In genomic region chr3:55214413-55214812, GRCm38 (mm10) we compare ENCODE assay signal across 18 mouse cellular contexts. TPM values are rescaled to one million over a fixed set of nuclear protein-coding genes. Genes with fewer than 3 reads are reported as not detected.
DNase-seq lines count a peak whose midpoint lies in the region; ATAC-seq and TF ChIP-seq lines count a peak whose summit lies in the region.
"Had no signal": no experiment of that assay in that cellular context is flagged by ENCODE, and none has a peak within 500 bp of the region (broad histone marks: within the 10 kb centered on the region; RNA-seq: fewer than 3 reads in every experiment).

No protein-coding gene starts in this region.

- no peaks in the 10 kb centered on the region for H3K79me2 ChIP-seq in myocyte (ENCODE audit: control insufficient read depth, insufficient read depth)

- H3ac ChIP-seq in myocyte (ENCODE audit: control insufficient read depth, insufficient read length), result no peak overlapping the region

- peak overlapping the region; percentile 33; the same call in 1 of the 2 replicates for H3K27ac ChIP-seq in forebrain, embryonic 13.5 days
- no peak overlapping the region for H3K27ac ChIP-seq in forebrain, embryonic 11.5 days (ENCODE audit: low read depth, low read length)
- no peak overlapping the region for H3K27ac ChIP-seq in lung, embryonic 14.5 days (ENCODE audit: low read depth)
- H3K27ac ChIP-seq in forebrain, embryonic 15.5 days (replicated peaks), result peak overlapping the region; percentile 48
- H3K27ac ChIP-seq: left cerebral cortex, adult 2 months; liver, embryonic 14.5 days; neural tube, embryonic 12.5 days had no signal

- WGBS in forebrain, embryonic 13.5 days, result 50% methylated on average over 6 of the region's 6 CpGs
- WGBS in forebrain, embryonic 11.5 days, result 79% methylated on average over 6 of the region's 6 CpGs
- WGBS in lung, embryonic 14.5 days, result 83% methylated on average over 6 of the region's 6 CpGs
- WGBS in forebrain, embryonic 15.5 days, result 29% methylated on average over 6 of the region's 6 CpGs

- peaks cover 18% of the 10 kb centered on the region for H3K4me1 ChIP-seq in forebrain, embryonic 13.5 days
- H3K4me1 ChIP-seq in forebrain, embryonic 11.5 days (replicated peaks; ENCODE audit: control insufficient read depth, insufficient read depth, low read length), result no peaks in the 10 kb centered on the region
- no peaks in the 10 kb centered on the region for H3K4me1 ChIP-seq in lung, embryonic 14.5 days (ENCODE audit: insufficient read depth)
- H3K4me1 ChIP-seq in forebrain, embryonic 15.5 days, result peaks cover 15% of the 10 kb centered on the region
- H3K4me1 ChIP-seq: neural tube, embryonic 12.5 days had no signal

- no peaks in the 10 kb centered on the region for H3K27me3 ChIP-seq in forebrain, embryonic 13.5 days
- no peaks in the 10 kb centered on the region for H3K27me3 ChIP-seq in forebrain, embryonic 11.5 days (ENCODE audit: control insufficient read depth, insufficient read depth, low read length)
- no peaks in the 10 kb centered on the region for H3K27me3 ChIP-seq in lung, embryonic 14.5 days (ENCODE audit: insufficient read depth, low read length)
- H3K27me3 ChIP-seq in forebrain, embryonic 15.5 days, result no peaks in the 10 kb centered on the region
- no peaks in the 10 kb centered on the region for H3K27me3 ChIP-seq in myocyte (ENCODE audit: control insufficient read depth, insufficient read depth, insufficient read length)
- H3K27me3 ChIP-seq: neural tube, embryonic 12.5 days had no signal

- H3K4me2 ChIP-seq in forebrain, embryonic 13.5 days, result no peak overlapping the region
- H3K4me2 ChIP-seq in forebrain, embryonic 11.5 days (ENCODE audit: low read depth, low read length, severe bottlenecking), result no peak overlapping the region
- no peak overlapping the region for H3K4me2 ChIP-seq in lung, embryonic 14.5 days
- H3K4me2 ChIP-seq in forebrain, embryonic 15.5 days (replicated peaks), result no peak overlapping the region
- H3K4me2 ChIP-seq in myocyte (ENCODE audit: low read depth), result peak overlapping the region; percentile 73
- H3K4me2 ChIP-seq: neural tube, embryonic 12.5 days had no signal

- ATAC-seq in forebrain, embryonic 13.5 days, result peak; percentile 88
- no peak for ATAC-seq in forebrain, embryonic 11.5 days (replicated peaks; ENCODE audit: low FRiP score)
- no peak for ATAC-seq in lung, embryonic 14.5 days (ENCODE audit: insufficient read depth)
- ATAC-seq in forebrain, embryonic 15.5 days (replicated peaks), result peak; percentile 84
- no peak for ATAC-seq in erythroblast, adult 5-6 weeks (replicated peaks; ENCODE audit: low FRiP score, poor library complexity, severe bottlenecking)

- no peaks in the 10 kb centered on the region for H3K36me3 ChIP-seq in forebrain, embryonic 13.5 days (ENCODE audit: poor library complexity, severe bottlenecking)
- no peaks in the 10 kb centered on the region for H3K36me3 ChIP-seq in forebrain, embryonic 11.5 days (ENCODE audit: control insufficient read depth, insufficient read depth, low read length)
- H3K36me3 ChIP-seq in lung, embryonic 14.5 days (ENCODE audit: insufficient read depth), result no peaks in the 10 kb centered on the region
- H3K36me3 ChIP-seq in forebrain, embryonic 15.5 days, result no peaks in the 10 kb centered on the region
- no peaks in the 10 kb centered on the region for H3K36me3 ChIP-seq in myocyte (ENCODE audit: control insufficient read depth, insufficient read depth)
- H3K36me3 ChIP-seq: G1E; neural tube, embryonic 12.5 days had no signal

- 0 out of 2 replicates have a peak overlapping the region, but pooled peaks have one; percentile 16 for H3K9ac ChIP-seq in forebrain, embryonic 13.5 days
- no peak overlapping the region for H3K9ac ChIP-seq in forebrain, embryonic 11.5 days (ENCODE audit: low read length)
- no peak overlapping the region for H3K9ac ChIP-seq in lung, embryonic 14.5 days
- no peak overlapping the region for H3K9ac ChIP-seq in forebrain, embryonic 15.5 days (replicated peaks)
- H3K9ac ChIP-seq: liver, embryonic 14.5 days; neural tube, embryonic 12.5 days had no signal

- H3K4me3 ChIP-seq in forebrain, embryonic 13.5 days, result no peak overlapping the region
- no peak overlapping the region for H3K4me3 ChIP-seq in forebrain, embryonic 11.5 days (ENCODE audit: low read depth, low read length)
- no peak overlapping the region for H3K4me3 ChIP-seq in lung, embryonic 14.5 days (ENCODE audit: low read depth, low read length)
- no peak overlapping the region for H3K4me3 ChIP-seq in forebrain, embryonic 15.5 days
- no peak overlapping the region for H3K4me3 ChIP-seq in myocyte
- H3K4me3 ChIP-seq: left cerebral cortex, adult 2 months; neural tube, embryonic 12.5 days had no signal

- no peaks in the 10 kb centered on the region for H3K9me3 ChIP-seq in forebrain, embryonic 13.5 days (replicated peaks)
- H3K9me3 ChIP-seq in forebrain, embryonic 11.5 days (ENCODE audit: control insufficient read depth, low read length), result no peaks in the 10 kb centered on the region
- no peaks in the 10 kb centered on the region for H3K9me3 ChIP-seq in lung, embryonic 14.5 days (ENCODE audit: low read depth, low read length)
- no peaks in the 10 kb centered on the region for H3K9me3 ChIP-seq in forebrain, embryonic 15.5 days
- H3K9me3 ChIP-seq: neural tube, embryonic 12.5 days had no signal

- TF ChIP-seq CTCF in lung, embryonic 14.5 days (IDR thresholded peaks at IDR 0.05; ENCODE audit: low read depth), result no peak

- TF ChIP-seq POLR2A in myocyte (IDR thresholded peaks at IDR 0.05; ENCODE audit: insufficient read length, low read depth), result no peak

- DNase-seq in forebrain, embryonic 11.5 days (ENCODE audit: low spot score), result no peak
- peak; percentile 32 for DNase-seq in lung, embryonic 14.5 days
- no peak for DNase-seq in lung, postnatal 14 days
- DNase-seq in urinary bladder, adult 2 months (ENCODE audit: low spot score), result no peak
- DNase-seq: B cell, adult 2 months; kidney, postnatal 10 days; lung, postnatal 4 days; right cerebral cortex, postnatal 14 days had no signal

TF ChIP-seq in myocyte, 11 proteins besides CTCF, POLR2A, EP300 and RAD21:
- no peak for TF ChIP-seq USF1 (IDR thresholded peaks at IDR 0.05; ENCODE audit: low read depth)
- no peak for TF ChIP-seq SRF (IDR thresholded peaks at IDR 0.05; ENCODE audit: control insufficient read depth, insufficient read length, low read depth)
- no peak for TF ChIP-seq MYOG (IDR thresholded peaks at IDR 0.05; ENCODE audit: control insufficient read depth in 1 of 3, insufficient read depth in 1 of 3, insufficient read length in 2 of 3, low read depth in 2 of 3)
- TF ChIP-seq TCF3 (IDR thresholded peaks at IDR 0.05; ENCODE audit: insufficient read length, low read depth), result no peak
- no peak for TF ChIP-seq MAX (IDR thresholded peaks at IDR 0.05; ENCODE audit: low read depth)
- no peak for TF ChIP-seq E2F4 (IDR thresholded peaks at IDR 0.05; ENCODE audit: insufficient read depth)
- no peak for TF ChIP-seq MYOD1 (IDR thresholded peaks at IDR 0.05; ENCODE audit: control insufficient read depth in 1 of 3, insufficient read length in 2 of 3, low read depth in 2 of 3)
- TF ChIP-seq POLR2AphosphoS2 (IDR thresholded peaks at IDR 0.05; ENCODE audit: insufficient read length, low read depth), result no peak
- no peak for TF ChIP-seq REST (IDR thresholded peaks at IDR 0.05; ENCODE audit: insufficient read depth, insufficient read length)
- TF ChIP-seq TCF12 (IDR thresholded peaks at IDR 0.05; ENCODE audit: insufficient read depth, poor library complexity, severe bottlenecking), result no peak

RNA-seq across cellular contexts. Expression of gene Dclk1, which starts 27.8 kb away (rescaled TPM):
- polyA plus RNA-seq in forebrain, embryonic 13.5 days (2015; fragmentation: Nextera tagmentation; extraction: Ambion mirVana), result 173 and 201 TPM in 2 replicates
- 77.5 and 83.3 TPM in 2 replicates for polyA plus RNA-seq in forebrain, embryonic 11.5 days (2014; fragmentation: Nextera tagmentation; extraction: Ambion mirVana)
- polyA plus RNA-seq in lung, embryonic 14.5 days (2014; fragmentation: Nextera tagmentation; extraction: Ambion mirVana), result 9.1 and 11.3 TPM in 2 replicates
- 253 TPM in 2 replicates for polyA plus RNA-seq in forebrain, embryonic 15.5 days (2015; fragmentation: Nextera tagmentation; extraction: Ambion mirVana)
- polyA plus RNA-seq in myocyte (2012; fragmentation: generic; extraction: Trizol), result 70.4 TPM
- polyA plus RNA-seq in urinary bladder, adult 2 months (2012; rRNA removed), result 2.6 and 3.8 TPM in 2 replicates
- total RNA-seq in erythroblast, adult 5-6 weeks (2015; ENCODE audit: low replicate concordance), result not detected in 2 replicates
- not detected in 2 replicates for total RNA-seq in erythroblast, adult 5-6 weeks (2017; ENCODE audit: low replicate concordance)
- polyA plus RNA-seq: G1E had no signal

RNA-seq across cellular contexts. Expression of gene Sohlh2, which starts 32.6 kb away (rescaled TPM):
- polyA plus RNA-seq in forebrain, embryonic 13.5 days (2015; fragmentation: Nextera tagmentation; extraction: Ambion mirVana), result not detected in 2 replicates
- 0.11 TPM in 1 of 2 replicates, not detected in the other for polyA plus RNA-seq in forebrain, embryonic 11.5 days (2014; fragmentation: Nextera tagmentation; extraction: Ambion mirVana)
- polyA plus RNA-seq in lung, embryonic 14.5 days (2014; fragmentation: Nextera tagmentation; extraction: Ambion mirVana), result not detected in 2 replicates
- polyA plus RNA-seq in forebrain, embryonic 15.5 days (2015; fragmentation: Nextera tagmentation; extraction: Ambion mirVana), result not detected in 2 replicates
- polyA plus RNA-seq in myocyte (2012; fragmentation: generic; extraction: Trizol), result 3.1 TPM
- polyA plus RNA-seq in urinary bladder, adult 2 months (2012; rRNA removed), result 0.03 TPM in 1 of 2 replicates, not detected in the other
- not detected in 2 replicates for total RNA-seq in erythroblast, adult 5-6 weeks (2015; ENCODE audit: low replicate concordance)
- not detected in 2 replicates for total RNA-seq in erythroblast, adult 5-6 weeks (2017; ENCODE audit: low replicate concordance)
- total RNA-seq: adrenal gland, adult 18-20 months; G1E; left cerebral cortex, adult 2 months had no signal
- polyA plus RNA-seq: G1E; liver, embryonic 14.5 days; neural tube, embryonic 12.5 days; thymus, postnatal 0 days had no signal

Comparison
In these comparisons a context has a peak if more than half of its experiments do, and no peak if none do; other contexts are left out.
1. ATAC-seq: peak in forebrain, embryonic 13.5 days (single experiment) and forebrain, embryonic 15.5 days (single experiment); none in forebrain, embryonic 11.5 days (single experiment), lung, embryonic 14.5 days (single experiment) and erythroblast, adult 5-6 weeks (single experiment).
2. H3K27ac ChIP-seq: peak in forebrain, embryonic 13.5 days (single experiment) and forebrain, embryonic 15.5 days (single experiment); none in forebrain, embryonic 11.5 days (single experiment) and lung, embryonic 14.5 days (single experiment).